Mouse (Mus musculus) midbrain, embryonic 14.5 days (tissue): ENCODE data around the gene Shox2. TPM values are rescaled to one million over a fixed set of nuclear protein-coding genes. Genes with fewer than 3 reads are reported as not detected.

ENCODE experiments used
- ATAC-seq: fragments of 200-750 bp; cut with Nextera tagmentation; 2 replicates; pipeline ENCODE4 v1.8.0; 2017; ENCODE audit warnings: moderate number of reproducible peaks, moderate library complexity; ENCODE audit not compliant: low FRiP score, low TSS enrichment
- DNase-seq: peaks from one replicate; pipeline ENCODE4 v3.0.0-alpha.2; 2015
- H3K27ac ChIP-seq: fragments of 300-500 bp; sonication (generic); replicated peaks from 2 replicates; pipeline ENCODE4 v1.5.1; 2014; ENCODE audit warnings: mild to moderate bottlenecking, low read depth, low read length, moderate library complexity
- H3K27me3 ChIP-seq: fragments of 300-500 bp; sonication (generic); 2 replicates; pipeline ENCODE4 v1.6.1; 2014; ENCODE audit warnings: low read length, control low read depth, mixed read lengths; ENCODE audit not compliant: control insufficient read depth, insufficient read depth
- H3K36me3 ChIP-seq: fragments of 300-500 bp; sonication (generic); 2 replicates; pipeline ENCODE4 v1.6.1; 2014; ENCODE audit warnings: low read length, control low read depth; ENCODE audit not compliant: control insufficient read depth, insufficient read depth
- H3K4me1 ChIP-seq: fragments of 300-500 bp; sonication (generic); 2 replicates; pipeline ENCODE4 v1.6.1; 2014; ENCODE audit warnings: mild to moderate bottlenecking, antibody characterized with exemption, low read length, control low read depth; ENCODE audit not compliant: control insufficient read depth, insufficient read depth
- H3K4me2 ChIP-seq: fragments of 300-500 bp; sonication (generic); 2 replicates; pipeline ENCODE4 v1.6.1; 2014; ENCODE audit warnings: mild to moderate bottlenecking, low read length, moderate library complexity
- H3K4me3 ChIP-seq: fragments of 300-500 bp; sonication (generic); replicated peaks from 2 replicates; pipeline ENCODE4 v1.5.1; 2014; ENCODE audit warnings: low read depth, low read length
- H3K9ac ChIP-seq: fragments of 300-500 bp; sonication (generic); replicated peaks from 2 replicates; pipeline ENCODE4 v1.6.1; 2014; ENCODE audit warnings: mild to moderate bottlenecking, low read length, moderate library complexity
- H3K9me3 ChIP-seq: fragments of 300-500 bp; sonication (generic); 2 replicates; pipeline ENCODE4 v1.6.1; 2016; ENCODE audit warnings: low read length, control low read depth, mixed read lengths; ENCODE audit not compliant: control insufficient read depth
- WGBS: fragments of 180-500 bp; shearing (Covaris S2); extraction: QIAGEN DNeasy Blood & Tissue Kit; methylation state at CpG from one replicate; pipeline ENCODE4 v1.1.7; 2014; 5-methylcytosine and 5-hydroxymethylcytosine counted together
- polyA plus RNA-seq: library from polyadenylated mRNA; unstranded; fragments of >200 nt; fragmentation: Nextera tagmentation; extraction: Ambion mirVana; gene quantifications from 2 replicates; pipeline ENCODE4 v1.2.1, GENCODE M21; 2014

Gene Shox2
- polyA plus RNA-seq, 1 experiment from 2014 or later, result 74.7 TPM

DNA sequence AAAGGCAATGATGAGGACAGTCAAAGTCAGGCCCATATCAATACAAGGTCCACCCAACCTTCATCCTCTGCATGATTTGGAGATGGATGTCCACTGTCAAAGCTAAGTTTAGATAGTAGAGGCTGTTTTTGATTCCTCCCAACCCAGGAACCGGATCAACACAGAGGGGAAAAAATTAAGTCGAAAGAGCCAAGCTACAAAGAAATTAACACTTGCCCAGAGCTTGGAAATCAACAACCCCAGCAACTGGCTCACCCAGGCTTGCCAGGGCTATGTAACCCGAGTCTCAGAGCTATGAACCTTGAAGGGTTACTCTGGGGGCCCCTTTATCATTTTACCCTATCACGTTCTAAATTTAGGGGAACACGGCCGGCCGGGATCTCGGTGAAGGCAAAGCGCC lies 2.1 kb downstream of the Shox2 start:
- peak overlapping the region; percentile 73 for H3K9ac ChIP-seq
- H3K9me3 ChIP-seq, result no peaks in the 10 kb centered on the region
- H3K36me3 ChIP-seq, result no peaks in the 10 kb centered on the region
- peak overlapping the region; percentile 43 for H3K4me2 ChIP-seq
- H3K4me1 ChIP-seq, result peaks cover 8% of the 10 kb centered on the region; the same call in 1 of the 2 replicates
- DNase-seq, result no peak
- WGBS, result 2% methylated on average over 9 of the region's 9 CpGs
- H3K27ac ChIP-seq, result peak overlapping the region; percentile 91
- peaks cover 44% of the 10 kb centered on the region for H3K27me3 ChIP-seq
- no peak for ATAC-seq
- H3K4me3 ChIP-seq, result peak overlapping the region; percentile 54

- Histone ChIP-seq H3K36me3 (no peaks in the 10 kb centered on the region), H3K9me3 (no peaks in the 10 kb centered on the region), H3K4me1 (peaks cover 11% of the 10 kb centered on the region; the same call in 1 of the 2 replicates), H3K27me3 (peaks cover 46% of the 10 kb centered on the region), H3K4me3 (peak overlapping the region; percentile 54), H3K27ac (peak overlapping the region; percentile 91), H3K4me2 (peak overlapping the region; percentile 43), H3K9ac (peak overlapping the region; percentile 73)
- DNase-seq (peak; percentile 60), ATAC-seq (no peak)
- under 1% methylated on average over 45 of the region's 45 CpGs for WGBS
These were observed 2.9 kb downstream of the Shox2 start for GRCm38 (mm10) chr3:66978457-66979381.

GRCm38 (mm10) chr3:66977811-66978456 lies 3.6 kb downstream of the Shox2 start:
- Histone ChIP-seq H3K4me2 (peak overlapping the region; percentile 43), H3K27me3 (peaks cover 48% of the 10 kb centered on the region), H3K4me3 (peak overlapping the region; percentile 54), H3K27ac (peak overlapping the region; percentile 91), H3K9ac (peak overlapping the region; percentile 73), H3K36me3 (no peaks in the 10 kb centered on the region), H3K9me3 (no peaks in the 10 kb centered on the region), H3K4me1 (peaks cover 14% of the 10 kb centered on the region; the same call in 1 of the 2 replicates)
- no peak for ATAC-seq
- DNase-seq, result peak; percentile 65
- WGBS, result 1% methylated on average over 25 of the region's 25 CpGs

GRCm38 (mm10) chr3:66976889-66977615 lies 4.5 kb downstream of the Shox2 start:
- H3K27ac ChIP-seq, result peak overlapping the region; percentile 91
- DNase-seq (peak; percentile 73), ATAC-seq (no peak)
- H3K9ac ChIP-seq, result peak overlapping the region; percentile 73; the same call in 1 of the 2 replicates
- no peaks in the 10 kb centered on the region for H3K36me3 ChIP-seq
- peaks cover 49% of the 10 kb centered on the region for H3K27me3 ChIP-seq
- H3K9me3 ChIP-seq, result no peaks in the 10 kb centered on the region
- 3% methylated on average over 13 of the region's 13 CpGs for WGBS
- H3K4me2 ChIP-seq, result peak overlapping the region; percentile 43
- peak overlapping the region; percentile 54 for H3K4me3 ChIP-seq
- peaks cover 17% of the 10 kb centered on the region; the same call in 1 of the 2 replicates for H3K4me1 ChIP-seq

- ATAC-seq (no peak), DNase-seq (peak; percentile 36)
- Histone ChIP-seq H3K36me3 (no peaks in the 10 kb centered on the region), H3K27me3 (peaks cover 56% of the 10 kb centered on the region), H3K4me3 (0 out of 2 replicates have a peak overlapping the region, but pooled peaks have one; percentile 51), H3K9ac (no peak overlapping the region), H3K9me3 (no peaks in the 10 kb centered on the region), H3K4me2 (peak overlapping the region; percentile 80), H3K4me1 (peaks cover 27% of the 10 kb centered on the region), H3K27ac (no peak overlapping the region)
- WGBS, result 7% methylated on average over 3 of the region's 3 CpGs
These were observed 7.1 kb downstream of the Shox2 start for GRCm38 (mm10) chr3:66974501-66974900.

GRCm38 (mm10) chr3:66973391-66973943 lies 8.1 kb downstream of the Shox2 start:
- peak overlapping the region; percentile 51 for H3K4me3 ChIP-seq
- DNase-seq (peak; percentile 82), ATAC-seq (peak; percentile 55)
- H3K27me3 ChIP-seq, result peaks cover 46% of the 10 kb centered on the region
- peaks cover 22% of the 10 kb centered on the region for H3K4me1 ChIP-seq
- under 1% methylated on average over 59 of the region's 59 CpGs for WGBS
- H3K36me3 ChIP-seq, result no peaks in the 10 kb centered on the region
- no peaks in the 10 kb centered on the region for H3K9me3 ChIP-seq
- peak overlapping the region; percentile 72 for H3K9ac ChIP-seq
- peak overlapping the region; percentile 83 for H3K27ac ChIP-seq
- H3K4me2 ChIP-seq, result peak overlapping the region; percentile 80

- peaks cover 51% of the 10 kb centered on the region for H3K27me3 ChIP-seq
- ATAC-seq, result no peak
- H3K4me3 ChIP-seq, result peak overlapping the region; percentile 51
- H3K4me1 ChIP-seq, result peaks cover 22% of the 10 kb centered on the region
- H3K4me2 ChIP-seq, result peak overlapping the region; percentile 80
- H3K36me3 ChIP-seq, result no peaks in the 10 kb centered on the region
- 4% methylated on average over 16 of the region's 16 CpGs for WGBS
- peak overlapping the region; percentile 72; the same call in 1 of the 2 replicates for H3K9ac ChIP-seq
- 0 out of 2 replicates have a peak overlapping the region, but pooled peaks have one; percentile 37 for H3K27ac ChIP-seq
- peak; percentile 47 for DNase-seq
- H3K9me3 ChIP-seq, result no peaks in the 10 kb centered on the region
These were observed 9.2 kb downstream of the Shox2 start for GRCm38 (mm10) chr3:66972191-66972950.
